Mouse (Mus musculus) hindbrain, embryonic 13.5 days (tissue): ENCODE measurements at regions not wholly inside any gene's neighbourhood (a gene's known extent, or its start where the extent isn't known, plus 50 kb on each side); places are given as distances from the start of the nearest gene placed in this dataset.

Source experiments
- ATAC-seq: fragments of 200-750 bp; cut with Nextera tagmentation; 2 replicates; pipeline ENCODE4 v1.8.0; 2017; ENCODE audit warnings: moderate TSS enrichment; ENCODE audit not compliant: low FRiP score
- H3K27ac ChIP-seq: fragments of 300-500 bp; sonication (generic); 2 replicates; pipeline ENCODE4 v1.5.1; 2015; ENCODE audit warnings: inconsistent platforms, mild to moderate bottlenecking, moderate library complexity
- H3K27me3 ChIP-seq: fragments of 300-500 bp; sonication (generic); 2 replicates; pipeline ENCODE4 v1.6.1; 2015; ENCODE audit warnings: mild to moderate bottlenecking, inconsistent platforms
- H3K36me3 ChIP-seq: fragments of 300-500 bp; sonication (generic); 2 replicates; pipeline ENCODE4 v1.6.1; 2015; ENCODE audit warnings: mild to moderate bottlenecking, inconsistent platforms
- H3K4me1 ChIP-seq: fragments of 300-500 bp; sonication (generic); replicated peaks from 2 replicates; pipeline ENCODE4 v1.6.1; 2015; ENCODE audit warnings: inconsistent platforms
- H3K4me2 ChIP-seq: fragments of 300-500 bp; sonication (generic); 2 replicates; pipeline ENCODE4 v1.6.1; 2015; ENCODE audit warnings: inconsistent platforms, mild to moderate bottlenecking, moderate library complexity
- H3K4me3 ChIP-seq: fragments of 300-500 bp; sonication (generic); 2 replicates; pipeline ENCODE4 v1.5.1; 2015; ENCODE audit warnings: mild to moderate bottlenecking, inconsistent platforms
- H3K9ac ChIP-seq: fragments of 300-500 bp; sonication (generic); 2 replicates; pipeline ENCODE4 v1.6.1; 2015; ENCODE audit warnings: mild to moderate bottlenecking, inconsistent platforms
- H3K9me3 ChIP-seq: fragments of 300-500 bp; sonication (generic); 2 replicates; pipeline ENCODE4 v1.6.1; 2016; ENCODE audit warnings: inconsistent platforms
- WGBS: fragments of 180-500 bp; shearing (Covaris S2); methylation state at CpG from one replicate; pipeline ENCODE4 v1.1.7; 2015; 5-methylcytosine and 5-hydroxymethylcytosine counted together

GRCm38 (mm10) chr2:123170611-123171010 is 405.6 kb downstream of the Sqor start:
- ATAC-seq = no peak
- H3K36me3 ChIP-seq = no peaks in the 10 kb centered on the region
- no peaks in the 10 kb centered on the region for H3K4me1 ChIP-seq
- no peak overlapping the region for H3K9ac ChIP-seq
- no peak overlapping the region for H3K4me2 ChIP-seq
- H3K27ac ChIP-seq = no peak overlapping the region
- no peak overlapping the region for H3K4me3 ChIP-seq
- WGBS = 88% methylated on average over 1 of the region's 1 CpGs
- H3K27me3 ChIP-seq = no peaks in the 10 kb centered on the region
- H3K9me3 ChIP-seq = no peaks in the 10 kb centered on the region

- ATAC-seq = peak; percentile 69
- H3K36me3 ChIP-seq = no peaks in the 10 kb centered on the region
Measured at GRCm38 (mm10) chr2:123182208-123182607, 417.2 kb downstream of the Sqor start.

GRCm38 (mm10) chr2:123190795-123191582 is 426.0 kb downstream of the Sqor start:
- no peaks in the 10 kb centered on the region for H3K9me3 ChIP-seq
- no peak overlapping the region for H3K4me3 ChIP-seq
- 45% methylated on average over 3 of the region's 3 CpGs for WGBS
- H3K4me1 ChIP-seq = 0 out of 2 replicates have a peak, but pooled peaks cover 3% of the 10 kb centered on the region
- no peak overlapping the region for H3K4me2 ChIP-seq
- no peaks in the 10 kb centered on the region for H3K27me3 ChIP-seq
- peak; percentile 59; the same call in 1 of the 2 replicates for ATAC-seq
- no peak overlapping the region for H3K9ac ChIP-seq
- no peaks in the 10 kb centered on the region for H3K36me3 ChIP-seq
- H3K27ac ChIP-seq = peak overlapping the region; percentile 42; the same call in 1 of the 2 replicates

More at GRCm38 (mm10) chr2:123182208-123182607, 417.2 kb downstream of the Sqor start:
- peak overlapping the region; percentile 31; the same call in 1 of the 2 replicates for H3K27ac ChIP-seq
- peaks cover 11% of the 10 kb centered on the region; the same call in 1 of the 2 replicates for H3K4me1 ChIP-seq
- no peaks in the 10 kb centered on the region for H3K27me3 ChIP-seq
- no peak overlapping the region for H3K4me3 ChIP-seq
- H3K9ac ChIP-seq = no peak overlapping the region
- H3K9me3 ChIP-seq = no peaks in the 10 kb centered on the region
- no peak overlapping the region for H3K4me2 ChIP-seq

GRCm38 (mm10) chr2:123194533-123194932 is 429.5 kb downstream of the Sqor start:
- Histone ChIP-seq H3K4me2 (no peak overlapping the region), H3K9ac (no peak overlapping the region), H3K36me3 (no peaks in the 10 kb centered on the region), H3K9me3 (no peaks in the 10 kb centered on the region), H3K27ac (no peak overlapping the region), H3K4me1 (0 out of 2 replicates have a peak, but pooled peaks cover 3% of the 10 kb centered on the region), H3K4me3 (no peak overlapping the region), H3K27me3 (no peaks in the 10 kb centered on the region)
- ATAC-seq = no peak
- WGBS = 49% methylated on average over 1 of the region's 1 CpGs
